9 mouse cellular contexts compared by ENCODE assay signal in genomic region chr15:79356481-79356880, GRCm38 (mm10). TPM values are rescaled to one million over a fixed set of nuclear protein-coding genes. Genes with fewer than 3 reads are reported as not detected.
DNase-seq lines count a peak whose midpoint lies in the region; ATAC-seq and TF ChIP-seq lines count a peak whose summit lies in the region.
"Had no signal": no experiment of that assay in that cellular context is flagged by ENCODE, and none has a peak within 500 bp of the region (broad histone marks: within the 10 kb centered on the region; RNA-seq: fewer than 3 reads in every experiment).

No protein-coding gene starts in this region.

- peak overlapping the region; percentile 50 for H3K4me3 ChIP-seq in heart, embryonic 11.5 days (ENCODE audit: low read depth, low read length)
- peak overlapping the region; percentile 48 to 60; a peak in 1 of 4 replicates for H3K4me3 ChIP-seq in MEL (ENCODE audit: control insufficient read depth in 1 of 2, insufficient read depth in 1 of 2, low read depth in 2 of 2, low read length in 2 of 2)
- no peak overlapping the region; the same call in 1 of the 2 replicates for H3K4me3 ChIP-seq in hindbrain, embryonic 13.5 days
- H3K4me3 ChIP-seq in midbrain, embryonic 10.5 days, result peak overlapping the region; percentile 58

- 72% methylated on average over 8 of the region's 8 CpGs for WGBS in heart, embryonic 11.5 days (ENCODE audit: insufficient replicate concordance)
- WGBS in hindbrain, embryonic 13.5 days, result 86% methylated on average over 8 of the region's 8 CpGs
- 82% methylated on average over 8 of the region's 8 CpGs for WGBS in midbrain, embryonic 10.5 days

- DNase-seq in heart, adult 8-10 months (ENCODE audit: low spot score), result no peak
- DNase-seq in MEL (ENCODE audit: low read depth, low spot score), result no peak
- no peak for DNase-seq in midbrain, embryonic 10.5 days (ENCODE audit: low spot score)
- no peak for DNase-seq in spleen, postnatal 36 days (ENCODE audit: low spot score in 2 of 2)
- no peak for DNase-seq in yolk sac, embryonic 10.5 days (ENCODE audit: low spot score)
- DNase-seq in cerebellum, adult 18-20 months, result no peak
- DNase-seq: left cerebral cortex, postnatal 4 days had no signal

- TF ChIP-seq EP300 in MEL (IDR thresholded peaks at IDR 0.05; ENCODE audit: low read depth in 1 of 2, low read length in 2 of 2), result no peak

- peak overlapping the region; percentile 99 for H3K4me2 ChIP-seq in heart, embryonic 11.5 days
- peak overlapping the region; percentile 95 for H3K4me2 ChIP-seq in hindbrain, embryonic 13.5 days

- TF ChIP-seq RAD21 in MEL (IDR thresholded peaks at IDR 0.05; ENCODE audit: low read depth, low read length), result no peak

- H3K27ac ChIP-seq in heart, embryonic 11.5 days (ENCODE audit: low read depth, low read length), result no peak overlapping the region
- no peak overlapping the region for H3K27ac ChIP-seq in MEL (ENCODE audit: control insufficient read depth, low read depth, low read length)
- H3K27ac ChIP-seq in hindbrain, embryonic 13.5 days, result no peak overlapping the region
- no peak overlapping the region for H3K27ac ChIP-seq in midbrain, embryonic 10.5 days (replicated peaks)

- peaks cover 42% of the 10 kb centered on the region for H3K4me1 ChIP-seq in heart, embryonic 11.5 days (ENCODE audit: control insufficient read depth, insufficient read depth, low read length)
- H3K4me1 ChIP-seq in MEL (ENCODE audit: control insufficient read depth in 1 of 2, insufficient read depth in 2 of 2, low read length in 2 of 2), result peaks cover 0 to 3% of the 10 kb centered on the region in 2 experiments; a peak in 1 of 4 replicates
- peaks cover 32% of the 10 kb centered on the region for H3K4me1 ChIP-seq in hindbrain, embryonic 13.5 days (replicated peaks)
- H3K4me1 ChIP-seq in midbrain, embryonic 10.5 days, result peaks cover 46% of the 10 kb centered on the region

- ATAC-seq in heart, embryonic 11.5 days (replicated peaks; ENCODE audit: insufficient number of reproducible peaks, low FRiP score, low TSS enrichment), result no peak
- no peak for ATAC-seq in hindbrain, embryonic 13.5 days (ENCODE audit: low FRiP score)

- H3K79me2 ChIP-seq in MEL (ENCODE audit: control insufficient read depth, insufficient read depth, low read length, poor library complexity), result no peaks in the 10 kb centered on the region

- no peak for TF ChIP-seq CTCF in MEL (IDR thresholded peaks at IDR 0.05 in 2 of 3, conservative IDR thresholded peaks at IDR 0.05 in 1 of 3; ENCODE audit: control insufficient read depth in 1 of 3, insufficient read depth in 1 of 3, low read depth in 2 of 3, low read length in 3 of 3, poor library complexity in 1 of 3, severe bottlenecking in 1 of 3)

- no peaks in the 10 kb centered on the region for H3K36me3 ChIP-seq in heart, embryonic 11.5 days (ENCODE audit: control insufficient read depth, insufficient read depth, low read length)
- H3K36me3 ChIP-seq in MEL (ENCODE audit: control insufficient read depth in 1 of 2, insufficient read depth in 2 of 2, low read length in 2 of 2), result no peaks in the 10 kb centered on the region
- H3K36me3 ChIP-seq in hindbrain, embryonic 13.5 days, result peaks cover 6% of the 10 kb centered on the region
- H3K36me3 ChIP-seq in midbrain, embryonic 10.5 days, result peaks cover 9% of the 10 kb centered on the region

- H3K9me3 ChIP-seq in heart, embryonic 11.5 days (replicated peaks; ENCODE audit: control insufficient read depth, low read length), result no peaks in the 10 kb centered on the region
- no peaks in the 10 kb centered on the region for H3K9me3 ChIP-seq in MEL (replicated peaks; ENCODE audit: insufficient read depth, low read length)
- no peaks in the 10 kb centered on the region for H3K9me3 ChIP-seq in hindbrain, embryonic 13.5 days
- no peaks in the 10 kb centered on the region for H3K9me3 ChIP-seq in midbrain, embryonic 10.5 days (replicated peaks)

- no peaks in the 10 kb centered on the region for H3K27me3 ChIP-seq in heart, embryonic 11.5 days (ENCODE audit: control insufficient read depth, insufficient read depth, low read length)
- no peaks in the 10 kb centered on the region for H3K27me3 ChIP-seq in MEL (ENCODE audit: control insufficient read depth in 1 of 2, insufficient read depth in 2 of 2, low read length in 2 of 2)
- H3K27me3 ChIP-seq in hindbrain, embryonic 13.5 days, result peaks cover 36% of the 10 kb centered on the region
- H3K27me3 ChIP-seq in midbrain, embryonic 10.5 days (ENCODE audit: low read depth, poor library complexity, severe bottlenecking), result peaks cover 31% of the 10 kb centered on the region

- no peak overlapping the region for H3K9ac ChIP-seq in heart, embryonic 11.5 days (ENCODE audit: low read depth, low read length)
- peak overlapping the region; percentile 58 for H3K9ac ChIP-seq in MEL (ENCODE audit: control insufficient read depth, low read depth, low read length, poor library complexity, severe bottlenecking)
- no peak overlapping the region for H3K9ac ChIP-seq in hindbrain, embryonic 13.5 days

- no peak for TF ChIP-seq POLR2A in MEL (IDR thresholded peaks at IDR 0.05; ENCODE audit: control insufficient read depth in 1 of 2, insufficient read depth in 1 of 2, low read depth in 1 of 2, low read length in 2 of 2, poor library complexity in 1 of 2)

TF ChIP-seq in MEL, 35 proteins besides CTCF, POLR2A, EP300 and RAD21:
- TF ChIP-seq MXI1 (IDR thresholded peaks at IDR 0.05; ENCODE audit: low read depth, low read length) (no peak), E2F4 (IDR thresholded peaks at IDR 0.05; ENCODE audit: borderline replicate concordance, low read depth, low read length) (no peak), NELFE (IDR thresholded peaks at IDR 0.05; ENCODE audit: low read depth, low read length) (no peak), RCOR1 (IDR thresholded peaks at IDR 0.05; ENCODE audit: low read depth, low read length) (no peak), ZMIZ1 (IDR thresholded peaks at IDR 0.05; ENCODE audit: low read depth, low read length) (no peak), ELF1 (IDR thresholded peaks at IDR 0.05; ENCODE audit: low read depth, low read length) (no peak), KAT2A (conservative IDR thresholded peaks at IDR 0.05; ENCODE audit: low read depth, low read length) (no peak), NRF1 (IDR thresholded peaks at IDR 0.05; ENCODE audit: insufficient read depth, low read depth, low read length, poor library complexity, severe bottlenecking) (no peak), MYC (IDR thresholded peaks at IDR 0.05; ENCODE audit: low read depth, low read length) (no peak), SMC3 (IDR thresholded peaks at IDR 0.05; ENCODE audit: low read depth, low read length) (no peak), MAZ (IDR thresholded peaks at IDR 0.05; ENCODE audit: low read depth, low read length) (no peak), GATA1 (IDR thresholded peaks at IDR 0.05; ENCODE audit: low read depth, low read length) (no peak), USF2 (IDR thresholded peaks at IDR 0.05; ENCODE audit: borderline replicate concordance in 1 of 2, insufficient read depth in 1 of 2, low read depth in 1 of 2, low read length in 2 of 2) (no peak), TBP (IDR thresholded peaks at IDR 0.05; ENCODE audit: low read depth, low read length) (no peak), POLR2AphosphoS2 (IDR thresholded peaks at IDR 0.05; ENCODE audit: low read length) (no peak)

RNA-seq across cellular contexts. Expression of gene Maff, which starts 10.1 kb away (rescaled TPM):
- polyA plus RNA-seq in heart, embryonic 11.5 days (2014; fragmentation: Nextera tagmentation; extraction: Ambion mirVana), result 3.0 and 3.3 TPM in 2 replicates
- 10 to 100 TPM in 2 of 4 experiments, 1 to 10 TPM in 2; 5.7 to 11.1 (median 9.9) TPM for total RNA-seq in heart, adult 8-10 months (2022)
- total RNA-seq in MEL (2012; rRNA removed), result 3.3 TPM in 2 replicates
- 1 to 10 TPM in 1 of 2 experiments, not detected in 1; 5.8 TPM for polyA plus RNA-seq in MEL (2012; ENCODE audit: insufficient read depth in 1 of 2, insufficient read length in 2 of 2, low read depth in 1 of 2, low replicate concordance in 2 of 2, missing spikeins in 1 of 2)
- polyA plus RNA-seq in hindbrain, embryonic 13.5 days (2015; fragmentation: Nextera tagmentation; extraction: Ambion mirVana), result 0.83 and 0.84 TPM in 2 replicates
- 1.3 TPM in 2 replicates for polyA plus RNA-seq in midbrain, embryonic 10.5 days (2016; fragmentation: Nextera tagmentation; extraction: Ambion mirVana)

RNA-seq across cellular contexts. Expression of gene Pla2g6, which starts 28.3 kb away (rescaled TPM):
- polyA plus RNA-seq in heart, embryonic 11.5 days (2014; fragmentation: Nextera tagmentation; extraction: Ambion mirVana), result 11.6 and 12.9 TPM in 2 replicates
- 10 to 100 TPM; 11.6 to 15.6 (median 13.4) TPM for total RNA-seq in heart, adult 8-10 months (2022)
- 11.8 and 12.0 TPM in 2 replicates for total RNA-seq in MEL (2012; rRNA removed)
- polyA plus RNA-seq in MEL (2012; ENCODE audit: insufficient read depth in 1 of 2, insufficient read length in 2 of 2, low read depth in 1 of 2, low replicate concordance in 2 of 2, missing spikeins in 1 of 2), result 10 to 100 TPM in 1 of 2 experiments, not detected in 1; 24.7 TPM
- 34.5 and 35.5 TPM in 2 replicates for polyA plus RNA-seq in hindbrain, embryonic 13.5 days (2015; fragmentation: Nextera tagmentation; extraction: Ambion mirVana)
- 20.4 and 26.8 TPM in 2 replicates for polyA plus RNA-seq in midbrain, embryonic 10.5 days (2016; fragmentation: Nextera tagmentation; extraction: Ambion mirVana)

RNA-seq across cellular contexts. Expression of gene Tmem184b, which starts 46.9 kb away (rescaled TPM):
- polyA plus RNA-seq in heart, embryonic 11.5 days (2014; fragmentation: Nextera tagmentation; extraction: Ambion mirVana), result 55.0 and 56.5 TPM in 2 replicates
- 10 to 100 TPM; 34.6 to 46.1 (median 39.0) TPM for total RNA-seq in heart, adult 8-10 months (2022)
- 7.2 and 7.5 TPM in 2 replicates for total RNA-seq in MEL (2012; rRNA removed)
- 10 to 100 TPM in 1 of 2 experiments, not detected in 1; 28.4 TPM for polyA plus RNA-seq in MEL (2012; ENCODE audit: insufficient read depth in 1 of 2, insufficient read length in 2 of 2, low read depth in 1 of 2, low replicate concordance in 2 of 2, missing spikeins in 1 of 2)
- 37.7 and 39.2 TPM in 2 replicates for polyA plus RNA-seq in hindbrain, embryonic 13.5 days (2015; fragmentation: Nextera tagmentation; extraction: Ambion mirVana)
- 56.3 and 58.7 TPM in 2 replicates for polyA plus RNA-seq in midbrain, embryonic 10.5 days (2016; fragmentation: Nextera tagmentation; extraction: Ambion mirVana)
